Mouse (Mus musculus): ENCODE data around the gene Plbd2.

GRCm38 (mm10) chr5:120550137-120550536 is 46.7 kb upstream of the Plbd2 start:
- TF ChIP-seq CTCF (conservative IDR thresholded peaks at IDR 0.05; ENCODE audit: low read length) (no peak), NANOG (IDR thresholded peaks at IDR 0.05; ENCODE audit: borderline replicate concordance, low read length) (no peak), POU5F1 (IDR thresholded peaks at IDR 0.05; ENCODE audit: borderline replicate concordance, low read length) (no peak)

Data from E14TG2a.4 (cell line).